Mouse (Mus musculus) activated CD4-positive, CD25-positive, alpha-beta regulatory T cell, adult 4 months (primary cell): ENCODE measurements at regions not wholly inside any gene's neighbourhood (a gene's known extent, or its start where the extent isn't known, plus 50 kb on each side); places are given as distances from the start of the nearest gene placed in this dataset.

ENCODE experiments used
- ATAC-seq: one replicate; pipeline ENCODE4 v1.8.0; 2017

DNA sequence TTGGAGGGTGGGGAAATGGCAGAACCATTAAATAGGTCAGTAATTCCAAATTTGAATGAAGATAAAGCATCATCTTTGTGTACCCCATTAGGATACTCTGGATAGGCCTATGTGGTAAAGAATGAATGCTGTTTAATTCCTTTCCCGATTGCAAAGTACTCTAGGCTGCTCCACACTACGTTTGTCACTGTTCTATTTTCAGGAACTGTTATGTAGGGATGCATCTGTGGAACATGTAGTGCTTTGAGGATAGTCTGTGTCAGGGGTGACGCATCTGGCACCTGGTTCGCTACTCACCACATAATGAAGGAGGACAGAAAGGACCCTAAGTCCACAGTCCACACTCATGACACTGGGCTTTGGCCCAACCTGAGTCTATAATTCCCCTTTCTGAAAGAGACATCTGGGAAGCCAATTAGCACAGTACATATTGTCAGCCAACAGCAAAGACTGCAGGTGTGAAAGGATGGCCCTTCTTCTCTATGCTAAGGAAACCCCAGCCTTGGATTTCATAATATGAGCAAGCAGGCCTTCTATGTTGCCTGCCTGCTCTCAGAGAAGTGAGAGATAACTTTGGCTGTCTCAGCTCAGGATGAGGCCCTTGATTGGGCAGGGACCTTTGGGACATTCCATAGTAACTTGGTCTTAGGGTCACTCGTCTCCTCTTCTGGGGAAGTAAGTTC, 230.4 kb upstream of the Marcks start:
- no peak for ATAC-seq

DNA sequence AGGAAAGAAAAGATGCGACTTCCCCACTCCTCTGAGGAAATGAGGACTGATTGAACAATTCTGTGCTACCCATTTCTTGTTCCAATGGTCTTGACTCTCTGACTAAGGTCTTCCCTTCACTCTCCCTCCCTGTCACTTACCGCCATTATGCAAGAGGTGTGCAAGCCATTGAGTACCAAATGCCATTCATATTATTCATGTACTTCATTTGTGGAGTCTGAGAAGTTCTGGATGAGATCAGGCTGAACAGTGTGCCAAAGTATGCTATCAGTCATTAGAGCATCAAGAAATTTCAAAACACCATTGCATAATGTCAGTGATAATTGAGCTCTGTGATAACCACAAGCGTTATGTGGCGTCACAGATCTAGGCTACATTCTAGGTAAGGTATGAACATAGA, 229.1 kb upstream of the Marcks start:
- no peak for ATAC-seq

DNA sequence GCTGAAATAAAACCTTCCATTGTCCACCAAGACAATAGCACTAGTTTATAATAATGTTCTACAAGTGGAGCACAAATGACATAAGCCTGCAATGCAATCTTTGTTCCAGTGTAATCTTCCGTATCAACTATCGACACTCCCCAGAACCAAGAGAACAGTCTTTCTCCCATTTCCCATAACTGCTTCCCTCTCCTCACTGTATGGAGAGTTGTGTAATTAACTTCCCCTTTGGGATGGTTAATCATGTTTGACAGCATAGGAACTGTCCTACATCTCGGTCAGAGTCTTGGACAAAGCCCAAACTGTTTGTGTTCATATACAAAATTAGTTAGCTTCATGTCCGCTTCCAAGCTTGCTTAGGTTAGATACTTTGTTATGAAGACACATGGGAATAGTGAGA, 225.8 kb upstream of the Marcks start:
- ATAC-seq: no peak

- ATAC-seq: no peak
Observed at GRCm38 (mm10) chr10:37360985-37361384, 222.3 kb upstream of the Marcks start.

DNA sequence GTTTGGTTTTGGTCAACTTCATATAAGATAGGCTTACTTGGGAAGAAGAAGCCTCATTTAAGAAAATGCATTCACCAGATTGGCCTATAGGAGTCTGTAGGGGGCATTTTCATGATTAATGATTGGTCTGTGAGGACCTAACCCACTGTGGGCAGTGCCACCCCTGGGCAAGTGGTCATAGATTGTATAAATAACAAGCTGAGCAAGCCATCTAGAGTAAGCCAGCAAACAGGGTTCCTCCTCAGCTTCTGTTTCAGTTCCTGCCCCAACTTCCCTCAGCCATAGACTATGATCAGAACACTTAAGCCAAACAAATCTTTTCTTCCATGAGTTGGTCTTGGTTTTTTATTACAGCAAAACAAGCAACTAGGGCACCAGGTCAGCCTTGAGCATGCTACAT, 220.2 kb upstream of the Marcks start:
- no peak for ATAC-seq

- no peak for ATAC-seq
Observed at GRCm38 (mm10) chr10:37358334-37358733, 219.6 kb upstream of the Marcks start.

DNA sequence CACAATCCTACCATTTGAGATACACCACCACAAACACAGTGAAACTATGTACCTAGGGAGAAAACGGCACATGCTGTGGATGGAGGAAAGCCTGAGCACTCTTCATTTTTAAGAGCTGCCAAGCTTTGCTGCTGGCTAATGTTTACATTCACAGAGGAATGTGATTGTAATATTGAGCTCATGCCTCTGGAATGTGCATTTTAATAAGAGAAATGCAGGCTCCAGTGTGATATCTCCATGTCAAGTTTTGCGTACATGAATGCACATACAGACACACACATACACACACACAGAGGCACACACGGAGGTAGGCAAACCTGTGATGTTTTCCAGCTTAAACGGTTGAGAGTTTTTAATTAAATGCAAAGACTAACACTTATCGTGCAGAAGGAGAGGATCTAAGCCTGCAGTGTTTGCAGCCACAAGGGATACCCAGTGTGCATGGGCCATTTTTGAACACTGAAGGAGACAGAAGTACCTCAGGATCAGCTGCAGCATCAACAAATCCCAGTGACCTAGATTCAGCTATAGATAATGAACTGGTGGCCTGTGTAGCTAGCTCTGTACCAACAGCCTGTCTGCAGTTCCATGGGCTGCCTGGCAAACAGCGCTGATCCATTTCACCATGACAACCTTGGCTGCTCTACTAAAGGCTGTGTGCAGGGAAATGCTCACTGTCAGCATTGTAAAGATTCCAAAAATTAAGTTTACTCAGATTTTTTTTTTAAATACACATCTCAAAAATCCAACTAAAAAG, 218.8 kb upstream of the Marcks start:
- no peak for ATAC-seq

DNA sequence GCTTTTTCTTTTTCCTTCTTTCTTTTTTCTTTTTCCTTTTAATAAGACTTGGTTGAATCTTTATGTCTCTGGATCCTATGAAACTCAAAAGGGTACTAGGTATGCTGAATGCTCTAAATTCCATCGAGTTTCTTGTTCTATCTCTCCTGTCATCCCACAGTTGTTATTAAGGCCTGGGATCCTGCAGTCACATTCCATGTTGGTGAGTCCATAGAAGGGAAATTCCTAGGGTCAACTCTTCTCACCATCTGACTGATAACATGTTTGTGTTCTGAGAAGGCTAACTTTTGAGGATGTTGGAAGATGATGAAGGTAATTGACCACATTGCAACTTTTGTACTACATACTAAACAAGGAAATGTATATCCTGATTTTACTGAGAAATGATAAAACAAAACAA, 210.5 kb upstream of the Marcks start:
- no peak for ATAC-seq

GRCm38 (mm10) chr10:37348416-37348815, 209.7 kb upstream of the Marcks start:
- ATAC-seq: no peak

DNA sequence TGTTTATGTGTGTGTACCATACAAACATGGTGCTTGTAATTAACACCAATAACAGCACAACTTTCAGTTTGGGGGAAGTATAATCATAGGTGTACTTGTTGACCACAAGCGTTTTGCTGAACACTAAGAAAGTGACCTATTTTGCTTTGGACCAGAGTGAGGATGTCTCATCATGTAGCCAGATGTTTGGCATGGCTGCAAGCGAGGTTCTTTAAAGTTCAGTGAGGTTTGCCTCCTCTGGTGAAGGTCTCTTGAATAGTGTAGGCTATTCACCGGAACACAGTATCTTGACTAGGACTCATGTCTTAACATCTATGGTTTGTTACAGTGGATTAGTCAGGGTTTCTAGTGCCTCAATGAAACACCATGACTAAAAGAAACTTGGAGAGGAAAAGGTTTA, 208.9 kb upstream of the Marcks start:
- no peak for ATAC-seq

DNA sequence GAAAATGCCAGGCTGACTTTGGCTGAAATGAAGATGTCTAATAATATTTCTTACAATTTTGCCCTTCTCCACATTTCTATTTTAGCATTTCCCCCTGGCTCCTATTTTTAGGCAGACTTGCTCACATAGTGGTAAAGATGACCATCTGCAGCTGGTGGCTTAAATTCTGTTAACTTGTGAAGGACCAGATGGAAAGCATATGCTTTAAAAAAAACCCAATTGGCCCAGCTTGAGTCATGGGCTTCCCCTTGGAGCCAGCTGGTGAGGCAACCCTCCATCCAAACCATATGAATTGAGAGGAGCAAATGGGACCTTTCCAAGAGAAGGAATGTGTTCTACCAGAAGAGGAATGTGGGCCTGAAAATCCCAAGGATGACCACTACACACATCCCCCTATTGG, 204.0 kb upstream of the Marcks start:
- no peak for ATAC-seq

GRCm38 (mm10) chr10:37339658-37340057, 200.9 kb upstream of the Marcks start:
- ATAC-seq: no peak

DNA sequence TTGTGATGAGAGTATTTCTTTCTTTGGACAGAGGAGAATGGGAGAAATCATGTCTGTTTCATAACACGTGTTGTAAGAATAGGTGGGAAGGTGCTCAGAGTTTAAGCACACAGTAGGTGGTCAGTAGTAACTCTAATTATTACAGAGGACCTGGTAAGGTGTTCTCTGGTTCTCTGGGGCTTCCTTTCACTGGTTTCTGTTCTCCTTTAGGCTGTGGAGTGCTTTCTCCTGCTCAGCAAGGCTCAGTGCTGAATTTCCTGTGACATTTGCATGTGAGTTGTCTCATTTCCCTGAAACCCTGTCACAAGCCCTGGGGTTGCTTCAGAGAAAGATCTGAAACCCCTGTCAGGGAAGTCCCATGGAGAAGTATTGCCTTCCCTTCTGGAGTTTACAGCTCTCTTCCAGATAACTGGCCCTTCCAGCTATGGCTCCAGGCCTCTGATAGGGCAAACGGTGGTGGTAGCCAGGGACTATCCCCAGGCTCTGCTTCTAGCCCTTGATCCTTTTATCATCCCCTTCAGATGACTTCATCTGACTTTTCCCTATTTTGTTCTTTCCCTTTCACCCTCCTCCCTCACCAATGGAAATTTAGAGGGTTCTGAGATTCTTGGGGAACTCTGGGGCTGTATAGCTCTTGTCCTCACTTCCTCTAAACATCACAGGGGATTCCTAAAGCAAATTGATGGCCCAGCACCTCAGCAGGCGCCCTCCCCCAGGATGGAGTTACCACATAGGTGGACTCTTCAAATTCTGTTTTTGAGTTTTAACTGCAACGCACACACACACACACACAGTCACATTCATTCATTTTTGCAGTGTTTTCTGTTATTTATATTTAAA, 199.6 kb upstream of the Marcks start:
- ATAC-seq: no peak

DNA sequence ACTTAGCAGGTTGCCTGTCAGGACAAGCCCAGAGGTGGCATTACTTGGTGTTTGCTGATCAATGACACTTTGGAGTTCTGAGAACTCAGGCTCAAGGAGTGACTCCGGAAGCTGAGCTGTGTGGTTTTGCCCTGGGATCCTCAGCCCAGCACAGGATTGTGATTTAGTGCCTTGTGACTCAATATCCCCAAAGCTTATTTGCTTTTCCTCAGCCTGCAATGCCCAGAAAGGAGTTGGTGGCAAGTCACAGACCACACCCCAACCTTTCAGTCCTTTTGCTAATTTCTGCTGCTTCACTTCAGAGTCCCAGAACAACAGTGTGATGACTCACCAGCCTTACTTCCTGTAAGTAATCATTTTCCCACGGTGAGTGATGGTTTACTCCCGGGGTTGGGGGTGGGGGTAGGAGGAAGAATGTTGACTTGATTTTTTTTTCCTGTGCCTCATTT, 198.5 kb upstream of the Marcks start:
- ATAC-seq: peak; percentile 80

DNA sequence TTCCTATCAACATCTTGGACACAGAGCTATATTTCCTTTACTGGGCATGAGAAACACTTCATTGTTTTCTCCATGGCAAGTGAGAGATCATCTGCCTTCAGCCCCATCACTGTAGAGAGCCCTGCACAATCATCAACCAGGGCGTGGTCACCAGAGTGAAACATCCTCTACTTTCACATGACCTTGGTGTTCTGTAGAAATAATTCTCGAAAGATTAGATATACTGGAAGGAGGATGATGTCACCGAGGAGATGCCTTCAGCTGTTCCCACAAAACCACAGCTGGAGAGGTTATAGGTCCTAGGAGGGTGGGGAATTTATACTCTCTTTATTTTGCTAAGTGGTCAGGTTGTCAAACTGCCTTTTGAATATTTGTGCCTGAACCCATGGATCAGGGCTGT, 196.4 kb upstream of the Marcks start:
- ATAC-seq: no peak

DNA sequence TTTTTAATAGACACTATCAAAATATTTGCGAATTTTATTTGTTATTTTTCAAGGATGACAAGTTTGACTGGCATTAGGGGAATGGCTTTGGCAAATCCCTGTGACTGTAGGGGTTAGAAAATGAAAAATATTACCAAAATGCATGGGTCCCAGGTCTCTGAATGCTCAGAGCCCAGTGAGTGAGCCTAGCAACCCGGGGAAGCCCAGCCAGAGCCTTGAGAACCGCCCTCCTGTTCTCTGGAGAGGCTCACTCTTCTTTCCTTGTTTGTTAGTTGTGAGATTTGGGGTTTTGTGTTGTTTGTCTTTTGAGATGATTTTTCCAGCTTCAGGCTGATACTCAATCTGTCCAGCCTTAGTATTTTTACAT, 187.4 kb upstream of the Marcks start:
- no peak for ATAC-seq

DNA sequence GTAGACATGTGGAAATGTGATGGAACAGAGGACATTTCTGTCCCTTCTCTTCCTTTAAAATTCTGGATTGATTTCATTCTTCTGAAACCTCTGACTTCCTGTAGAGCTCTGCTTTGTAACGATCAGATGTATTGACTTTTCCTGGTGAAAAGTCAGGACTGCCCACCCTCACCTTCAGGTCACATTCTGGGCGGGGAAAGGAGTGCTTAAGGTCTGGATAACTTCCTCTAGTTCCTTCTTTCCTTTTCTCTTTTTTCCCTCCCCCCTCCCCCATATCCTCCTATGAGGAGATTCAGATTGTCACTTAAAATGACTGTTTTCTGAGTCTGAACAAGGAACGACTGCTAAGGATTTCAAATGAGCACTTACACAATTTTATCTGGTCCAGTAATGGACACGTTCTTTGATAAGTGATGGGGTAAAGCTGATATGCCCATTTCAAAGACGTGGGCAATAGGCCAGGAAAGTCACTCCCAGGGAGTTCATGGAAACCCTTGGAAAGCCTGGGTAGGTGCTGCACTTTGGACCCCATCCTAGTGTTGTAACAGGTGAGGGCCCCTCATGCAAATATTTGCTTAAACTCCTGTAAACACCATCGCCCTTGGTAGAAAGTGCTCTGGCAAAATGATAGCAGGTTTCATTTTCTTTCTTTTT, 186.9 kb upstream of the Marcks start:
- ATAC-seq: no peak

GRCm38 (mm10) chr10:37323689-37324088, 185.0 kb upstream of the Marcks start:
- ATAC-seq: no peak

DNA sequence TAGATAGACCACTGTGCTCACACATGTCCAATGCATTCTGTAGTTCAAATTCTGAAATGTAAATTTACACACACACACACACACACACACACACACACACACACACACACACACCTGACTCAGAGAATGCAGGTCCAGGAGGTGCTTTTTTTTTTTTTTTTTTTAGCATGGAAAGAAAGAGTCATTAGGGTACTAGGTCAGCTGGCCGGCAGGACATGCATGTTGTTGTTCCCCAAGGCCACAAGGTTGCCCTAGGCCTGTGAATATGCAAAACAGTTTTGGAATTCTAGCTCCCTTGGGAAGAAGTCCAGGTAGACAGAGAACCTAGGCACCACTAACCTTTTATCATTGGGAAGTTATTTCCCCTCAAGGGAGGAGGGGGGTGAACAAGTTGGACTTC, 184.1 kb upstream of the Marcks start:
- no peak for ATAC-seq

GRCm38 (mm10) chr10:37322310-37322709, 183.6 kb upstream of the Marcks start:
- ATAC-seq: no peak

DNA sequence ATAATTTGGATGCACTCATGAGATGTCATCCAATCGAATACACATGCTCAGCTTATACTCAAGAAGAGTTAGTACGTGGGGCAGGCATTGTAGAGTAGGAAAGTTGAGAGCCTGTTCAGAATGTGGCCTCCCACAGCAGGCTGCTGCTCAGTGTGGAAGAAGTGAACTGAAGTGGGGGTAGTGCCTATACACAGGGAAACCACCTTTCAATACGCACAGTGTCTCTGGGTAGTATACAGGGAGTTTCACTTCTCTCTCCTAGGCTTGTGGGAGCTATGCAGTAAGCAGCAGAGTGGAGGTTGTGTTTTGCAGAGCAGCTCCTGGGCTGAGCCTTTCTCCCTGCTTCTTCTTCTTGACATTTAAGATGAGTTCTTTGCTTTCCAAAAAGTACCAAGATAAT, 182.5 kb upstream of the Marcks start:
- ATAC-seq: peak; percentile 91

- peak; percentile 35 for ATAC-seq
Observed at GRCm38 (mm10) chr10:37319746-37320430, 181.2 kb upstream of the Marcks start.
